Mouse (Mus musculus): ENCODE data around the gene Psmb11.

- TF ChIP-seq ZNF384 (IDR thresholded peaks at IDR 0.05; ENCODE audit: low read depth, low read length) (no peak), CHD2 (IDR thresholded peaks at IDR 0.05; ENCODE audit: low read depth, low read length) (peak; percentile 88)
Observed at GRCm38 (mm10) chr14:54603038-54603654, 18.1 kb upstream of the Psmb11 start.

Data from ES-E14 (cell line).